Mouse (Mus musculus) left cerebral cortex, postnatal 10 days (tissue): ENCODE results near the gene Nccrp1. TPM values are rescaled to one million over a fixed set of nuclear protein-coding genes. Genes with fewer than 3 reads are reported as not detected.

Source experiments
- DNase-seq, 2 experiments: peaks; one replicate each; pipeline ENCODE4 v3.0.0; 2021 to 2022; ENCODE audit warnings: low spot score in 2 of 2, mixed read lengths in 1 of 2; ENCODE audit errors: extremely low spot score in 1 of 2
- intact Hi-C: fragments of 180-260 bp; cut with DNase I; formaldehyde crosslinking; loops from one replicate; pipeline ENCODE4 v1.15.1; 2025
- total RNA-seq, 2 experiments: library from RNA; stranded (reverse); gene quantifications; 2 replicates each; pipeline ENCODE4 v1.2.3; 2021

Nccrp1 gene
- total RNA-seq: under 1 TPM in 1 of 2 experiments, not detected in 1; 0.21 TPM

DNA sequence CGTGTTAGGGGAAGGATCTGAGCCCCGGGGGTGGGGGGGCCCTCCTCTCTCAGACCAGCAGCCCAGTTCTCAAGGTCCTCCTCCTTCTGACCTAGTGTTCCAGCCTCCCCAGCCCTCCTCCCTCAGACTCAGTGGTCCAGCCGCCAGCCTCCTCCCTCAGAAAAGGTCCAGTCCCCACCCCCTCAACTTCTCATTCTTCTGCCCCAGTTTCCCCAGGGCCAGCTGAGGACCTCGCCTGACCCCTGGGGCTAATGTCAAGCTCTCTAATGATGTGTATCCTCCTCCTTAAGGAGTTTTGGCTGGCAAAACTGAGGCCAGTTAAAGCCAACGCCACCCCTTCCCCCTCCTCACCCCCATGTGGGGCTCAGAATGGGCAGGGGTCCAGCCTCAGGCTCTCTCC, at the start of gene Nccrp1:
Gene Nccrp1, minus strand, starts transcription at position 101 of the 400 bp plus-strand sequence.
- intact Hi-C loops: no loop called here

DNA sequence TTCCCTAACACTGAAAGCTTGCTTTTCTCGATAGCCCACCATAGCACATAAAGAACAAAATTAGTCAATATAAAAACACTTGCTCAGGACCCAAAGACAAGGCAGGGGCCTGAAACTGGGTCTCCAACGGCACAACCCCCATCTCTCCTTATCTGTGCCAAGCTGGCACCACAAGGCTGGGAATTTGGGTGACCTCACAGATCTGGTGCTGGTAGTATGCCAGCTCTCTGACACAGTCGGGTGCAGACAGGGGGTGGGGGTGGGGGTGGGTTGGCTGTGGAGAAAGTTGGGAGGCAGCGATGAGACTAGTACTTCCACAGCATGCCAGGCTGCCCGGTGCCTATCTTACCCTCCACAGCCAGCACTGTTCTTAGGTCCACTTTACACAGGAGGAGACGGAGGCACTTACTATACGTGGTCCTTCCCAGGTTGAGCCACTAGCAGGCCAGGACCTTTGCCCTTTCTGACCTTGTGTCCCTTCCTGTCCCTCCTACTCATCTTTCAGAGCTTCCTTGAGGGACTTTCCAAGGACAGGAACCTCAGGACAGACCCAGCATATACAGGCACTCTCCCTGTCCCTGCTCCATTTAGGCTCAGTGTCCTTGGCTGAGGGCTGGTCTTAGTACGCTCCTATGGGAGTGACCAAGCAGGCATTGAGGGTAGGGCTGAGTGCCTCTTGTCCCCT, 48.8 kb upstream of the Nccrp1 start:
- DNase-seq: no peak
- intact Hi-C loops: no loop called here

More for the DNA sequence above, at the start of gene Nccrp1:
- no peak for DNase-seq

GRCm38 (mm10) chr7:28593206-28594111, 46.4 kb upstream of the Nccrp1 start:
- peak in 1 of 2 experiments; percentile 49 for DNase-seq
- intact Hi-C loops: no loop called here

GRCm38 (mm10) chr7:28591862-28592261, 44.8 kb upstream of the Nccrp1 start:
- intact Hi-C loops: no loop called here
- DNase-seq: no peak

DNA sequence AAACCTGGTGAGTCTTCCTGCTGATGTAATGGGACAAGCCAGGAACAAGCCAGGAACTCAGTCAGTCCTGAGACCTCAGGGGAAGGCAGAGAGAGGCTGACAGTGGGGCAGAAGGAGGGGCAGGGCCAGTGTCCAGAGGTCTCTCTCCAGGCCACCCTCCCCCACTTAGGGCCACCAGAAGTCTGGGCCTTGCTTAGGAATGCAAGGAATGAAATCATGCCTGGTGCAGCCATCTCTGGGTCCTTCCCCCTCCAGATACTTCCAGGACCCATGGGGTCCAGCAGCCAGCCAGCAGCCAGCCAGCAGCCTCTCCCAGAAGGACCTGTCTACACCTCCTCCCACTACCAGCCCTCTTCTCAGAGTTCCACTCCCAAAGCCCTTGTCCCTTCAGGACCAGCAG, 40.6 kb upstream of the Nccrp1 start:
- peak in 1 of 2 experiments; percentile 55 for DNase-seq
- intact Hi-C loops: no loop called here

DNA sequence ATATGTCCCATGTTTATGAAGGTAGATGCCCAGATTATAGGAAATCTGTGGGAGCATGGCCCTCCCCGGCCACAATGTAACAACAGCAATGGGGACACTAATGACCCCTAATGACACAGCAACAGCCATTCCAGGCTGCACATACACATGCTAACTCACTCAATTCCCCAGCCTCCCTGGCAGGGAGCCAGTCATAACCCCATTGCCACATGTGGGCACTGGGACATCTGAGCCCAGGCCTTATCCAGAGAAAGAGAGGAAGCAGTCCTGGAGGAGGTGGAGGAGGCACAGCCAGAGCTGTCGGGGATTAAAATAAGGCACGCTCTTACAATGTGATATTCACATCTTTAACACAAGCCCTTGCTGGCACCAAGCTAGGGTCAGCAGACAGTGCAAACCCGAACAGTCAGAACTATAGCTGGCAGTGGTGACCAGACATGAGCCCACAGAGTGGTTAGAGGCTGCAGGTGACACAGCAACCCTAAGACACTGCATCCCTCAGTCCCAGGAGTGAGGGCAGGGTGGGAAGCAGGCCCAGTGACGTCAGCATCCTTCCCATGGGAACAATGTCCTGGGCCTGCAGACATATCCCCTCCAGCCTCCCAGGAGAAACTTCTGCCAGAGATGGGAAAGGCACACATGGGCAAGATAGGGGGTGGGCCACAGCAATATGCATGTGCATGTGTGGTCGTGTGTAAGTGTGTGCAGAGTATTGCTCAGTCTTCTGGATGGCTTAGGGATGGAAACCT, 39.8 kb upstream of the Nccrp1 start:
- intact Hi-C loops: no loop called here
- peak in 1 of 2 experiments; percentile 52 for DNase-seq

- DNase-seq: no peak
- intact Hi-C loops: no loop called here
Observed at GRCm38 (mm10) chr7:28585001-28585400, 37.9 kb upstream of the Nccrp1 start.

- intact Hi-C loops: no loop called here
- DNase-seq: no peak
Observed at GRCm38 (mm10) chr7:28584468-28584867, 37.4 kb upstream of the Nccrp1 start.

GRCm38 (mm10) chr7:28583570-28584344, 36.7 kb upstream of the Nccrp1 start:
- DNase-seq: peak in 1 of 2 experiments; percentile 20
- intact Hi-C loops: no loop called here

- no peak for DNase-seq
- intact Hi-C loops: no loop called here
Observed at GRCm38 (mm10) chr7:28582841-28583240, 35.8 kb upstream of the Nccrp1 start.

- intact Hi-C loops: no loop called here
- no peak for DNase-seq
Observed at GRCm38 (mm10) chr7:28581721-28582120, 34.7 kb upstream of the Nccrp1 start.

- intact Hi-C loops: no loop called here
Observed at GRCm38 (mm10) chr7:28579826-28580225, 32.8 kb upstream of the Nccrp1 start.

GRCm38 (mm10) chr7:28578543-28579053, 31.5 kb upstream of the Nccrp1 start:
- DNase-seq: no peak
- intact Hi-C loops: no loop called here

More at GRCm38 (mm10) chr7:28579826-28580225, 32.8 kb upstream of the Nccrp1 start:
- peak in 1 of 2 experiments; percentile 27 for DNase-seq

DNA sequence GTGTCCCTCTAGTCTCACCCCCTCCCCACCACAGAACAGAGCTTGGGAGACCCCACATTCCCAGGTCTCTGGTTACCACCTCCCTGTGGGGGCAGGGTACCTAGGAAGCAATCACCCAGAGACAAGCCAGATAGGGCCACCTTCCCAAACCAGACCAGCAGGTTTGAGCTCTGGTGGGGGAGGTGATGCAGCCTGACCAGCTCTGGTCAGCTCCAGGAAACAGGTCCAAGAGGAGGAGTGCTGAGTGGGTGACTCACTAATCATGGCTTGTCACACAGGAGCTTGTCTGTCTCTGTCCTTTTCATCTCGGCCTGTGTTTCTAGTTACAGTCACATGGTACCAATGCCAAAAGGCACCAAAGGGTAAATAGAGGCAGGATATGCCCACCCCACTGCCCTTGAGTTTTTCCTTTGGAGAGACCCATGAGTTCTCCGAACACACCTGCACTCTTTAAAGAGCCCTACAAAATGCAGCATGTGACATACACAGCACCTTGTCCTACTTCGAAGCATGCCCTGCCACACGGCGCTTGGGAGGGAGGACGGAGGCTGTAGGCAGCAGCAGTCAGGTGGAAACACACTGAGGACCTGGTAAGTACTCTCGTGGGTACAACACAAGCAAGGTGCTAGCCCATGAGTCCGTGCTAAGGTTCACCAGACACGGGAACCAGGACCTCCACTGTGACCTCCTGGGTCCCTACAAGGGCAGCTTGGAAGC, 30.9 kb upstream of the Nccrp1 start:
- intact Hi-C loops: no loop called here

DNA sequence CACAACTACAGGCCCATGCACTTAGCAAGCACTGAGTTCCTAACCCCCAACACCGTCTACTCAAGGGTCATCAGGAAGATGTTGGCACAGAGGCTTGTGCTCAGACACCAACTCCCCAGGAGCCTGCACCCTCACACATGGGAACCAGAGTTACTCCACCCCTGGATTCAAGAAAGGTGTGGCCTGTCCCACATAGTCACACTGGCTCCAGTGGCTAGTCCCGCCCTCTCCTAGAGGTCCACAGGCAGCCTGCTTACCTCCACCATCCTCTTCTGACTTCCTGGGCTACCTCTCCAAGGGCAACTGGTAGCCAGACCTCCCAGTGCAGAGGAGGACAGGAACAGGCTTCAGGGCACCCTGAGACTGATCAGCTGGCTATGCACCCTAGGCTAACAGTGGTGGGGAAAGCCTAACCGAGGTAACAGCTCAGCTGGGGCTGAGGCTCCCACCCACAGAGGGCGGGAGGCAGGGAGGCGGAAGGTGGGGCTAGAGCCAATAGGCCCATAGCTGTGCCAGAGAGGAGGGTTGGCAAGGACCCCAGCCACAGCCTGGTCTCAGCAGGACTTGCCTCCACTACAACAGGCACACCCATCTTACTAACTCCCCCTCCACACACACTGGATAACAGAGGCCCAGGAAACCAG, 29.3 kb upstream of the Nccrp1 start:
- intact Hi-C loops: no loop called here
- DNase-seq: peak in 1 of 2 experiments; percentile 74

More for the DNA sequence above, 30.9 kb upstream of the Nccrp1 start:
- no peak for DNase-seq

- DNase-seq: peak in 1 of 2 experiments; percentile 25
- intact Hi-C loops: no loop called here
Observed at GRCm38 (mm10) chr7:28575597-28575996, 28.5 kb upstream of the Nccrp1 start.

GRCm38 (mm10) chr7:28573236-28573635, 26.2 kb upstream of the Nccrp1 start:
- intact Hi-C loops: no loop called here
- no peak for DNase-seq
